Comparison of ENCODE assay signal across 28 mouse cellular contexts in genomic region chr2:83766878-83767277, GRCm38 (mm10). TPM values are rescaled to one million over a fixed set of nuclear protein-coding genes. Genes with fewer than 3 reads are reported as not detected.
DNase-seq lines count a peak whose midpoint lies in the region; ATAC-seq and TF ChIP-seq lines count a peak whose summit lies in the region.
"Had no signal": no experiment of that assay in that cellular context is flagged by ENCODE, and none has a peak within 500 bp of the region (broad histone marks: within the 10 kb centered on the region; RNA-seq: fewer than 3 reads in every experiment).

No protein-coding gene starts in this region.

- no peak overlapping the region for H3K4me3 ChIP-seq in MEL (ENCODE audit: control insufficient read depth in 1 of 2, insufficient read depth in 1 of 2, low read depth in 2 of 2, low read length in 2 of 2)
- H3K4me3 ChIP-seq: embryonic facial prominence, embryonic 12.5 days; embryonic facial prominence, embryonic 15.5 days; gastrocnemius, adult 2 months; heart, adult 2 months; heart, embryonic 12.5 days; heart, embryonic 15.5 days; hindbrain, embryonic 12.5 days; hindbrain, embryonic 15.5 days had no signal

- H3K79me2 ChIP-seq in MEL (ENCODE audit: control insufficient read depth, insufficient read depth, low read length, poor library complexity): no peaks in the 10 kb centered on the region

- H3K27ac ChIP-seq in MEL (ENCODE audit: control insufficient read depth, low read depth, low read length): no peak overlapping the region
- H3K27ac ChIP-seq: embryonic facial prominence, embryonic 12.5 days; embryonic facial prominence, embryonic 15.5 days; gastrocnemius, adult 2 months; heart, adult 2 months; heart, embryonic 15.5 days; hindbrain, embryonic 12.5 days; hindbrain, embryonic 15.5 days had no signal

- TF ChIP-seq POLR2A in MEL (IDR thresholded peaks at IDR 0.05; ENCODE audit: control insufficient read depth in 1 of 2, insufficient read depth in 1 of 2, low read depth in 1 of 2, low read length in 2 of 2, poor library complexity in 1 of 2): no peak

- no peak overlapping the region for H3K9ac ChIP-seq in MEL (ENCODE audit: control insufficient read depth, low read depth, low read length, poor library complexity, severe bottlenecking)
- H3K9ac ChIP-seq: embryonic facial prominence, embryonic 12.5 days; embryonic facial prominence, embryonic 15.5 days; forebrain, postnatal 0 days; heart, embryonic 12.5 days; heart, embryonic 15.5 days; hindbrain, embryonic 12.5 days; hindbrain, embryonic 15.5 days had no signal

- peak; percentile 53 to 58; a peak in 3 of 4 replicates for ATAC-seq in hematopoietic stem cell, adult 5-6 weeks (replicated peaks in 1 of 2; ENCODE audit: insufficient read depth in 1 of 2, low FRiP score in 2 of 2, low TSS enrichment in 1 of 2, low read depth in 1 of 2, poor library complexity in 2 of 2, severe bottlenecking in 2 of 2)
- ATAC-seq: CD4-positive, CD25-positive, alpha-beta regulatory T cell, adult 4 months; forebrain, embryonic 14.5 days; forebrain, postnatal 0 days; intestine, postnatal 0 days; Patski had no signal

- H3K27me3 ChIP-seq in MEL (ENCODE audit: control insufficient read depth in 1 of 2, insufficient read depth in 2 of 2, low read length in 2 of 2): no peaks in the 10 kb centered on the region
- H3K27me3 ChIP-seq: embryonic facial prominence, embryonic 12.5 days; embryonic facial prominence, embryonic 15.5 days; hindbrain, embryonic 12.5 days; hindbrain, embryonic 15.5 days; Patski had no signal

- peaks cover 0 to 7% of the 10 kb centered on the region in 2 experiments; a peak in 2 of 4 replicates for H3K4me1 ChIP-seq in MEL (ENCODE audit: control insufficient read depth in 1 of 2, insufficient read depth in 2 of 2, low read length in 2 of 2)
- H3K4me1 ChIP-seq: embryonic facial prominence, embryonic 12.5 days; embryonic facial prominence, embryonic 15.5 days; heart, embryonic 12.5 days; heart, embryonic 15.5 days; hindbrain, embryonic 12.5 days; hindbrain, embryonic 15.5 days had no signal

- H3K9me3 ChIP-seq in MEL (replicated peaks; ENCODE audit: insufficient read depth, low read length): no peaks in the 10 kb centered on the region
- H3K9me3 ChIP-seq: embryonic facial prominence, embryonic 12.5 days; embryonic facial prominence, embryonic 15.5 days; heart, embryonic 12.5 days; heart, embryonic 15.5 days; hindbrain, embryonic 12.5 days; hindbrain, embryonic 15.5 days had no signal

- H3K36me3 ChIP-seq in MEL (ENCODE audit: control insufficient read depth in 1 of 2, insufficient read depth in 2 of 2, low read length in 2 of 2): peaks cover 0 to 10% of the 10 kb centered on the region in 2 experiments; a peak in 3 of 4 replicates
- H3K36me3 ChIP-seq: hindbrain, embryonic 12.5 days; hindbrain, embryonic 15.5 days had no signal

- no peak for TF ChIP-seq RAD21 in MEL (IDR thresholded peaks at IDR 0.05; ENCODE audit: low read depth, low read length)

- TF ChIP-seq CTCF in MEL (IDR thresholded peaks at IDR 0.05 in 2 of 3, conservative IDR thresholded peaks at IDR 0.05 in 1 of 3; ENCODE audit: control insufficient read depth in 1 of 3, insufficient read depth in 1 of 3, low read depth in 2 of 3, low read length in 3 of 3, poor library complexity in 1 of 3, severe bottlenecking in 1 of 3): no peak

- 0 out of 4 replicates have a peak, but pooled peaks of 1 of the 2 experiments have one; percentile 25 for TF ChIP-seq EP300 in MEL (IDR thresholded peaks at IDR 0.05; ENCODE audit: low read depth in 1 of 2, low read length in 2 of 2)

- DNase-seq in 3T3-L1 (ENCODE audit: low read depth, low spot score) (peak; percentile 39), 416B (ENCODE audit: low read depth) (peak; percentile 72), MEL (ENCODE audit: low read depth, low spot score) (peak; percentile 44)
- no peak for DNase-seq in urinary bladder, postnatal 36 days (ENCODE audit: low spot score in 2 of 2)
- DNase-seq in heart, adult 8-10 months (ENCODE audit: low spot score): no peak
- DNase-seq in urinary bladder, postnatal 14 days (ENCODE audit: low spot score): no peak
- no peak for DNase-seq in cerebellum, postnatal 25 days
- DNase-seq: adrenal gland, postnatal 10 days; cerebellum, adult 11 months; cerebellum, adult 2 months; cerebellum, adult 9-11 months; forebrain, postnatal 0 days; gastrocnemius, adult 2 months; gastrocnemius, postnatal 14 days; heart, adult 2 months; heart, postnatal 10 days; heart, postnatal 36 days had no signal

TF ChIP-seq in MEL, 35 proteins besides CTCF, POLR2A, EP300 and RAD21:
- TF ChIP-seq ZNF384 (IDR thresholded peaks at IDR 0.05; ENCODE audit: low read depth, low read length) (no peak), TCF12 (IDR thresholded peaks at IDR 0.05; ENCODE audit: low read depth, low read length) (no peak), USF1 (IDR thresholded peaks at IDR 0.05; ENCODE audit: low read depth, low read length) (no peak), MAZ (IDR thresholded peaks at IDR 0.05; ENCODE audit: low read depth, low read length) (no peak), KAT2A (conservative IDR thresholded peaks at IDR 0.05; ENCODE audit: low read depth, low read length) (no peak), RCOR1 (IDR thresholded peaks at IDR 0.05; ENCODE audit: low read depth, low read length) (no peak)
TF ChIP-seq in MEL: peak in this region for 0.

RNA-seq across cellular contexts. Expression of gene Itgav, which starts 42.7 kb away (rescaled TPM):
- 6.5 and 9.7 TPM in 2 replicates for total RNA-seq in MEL (2012; rRNA removed)
- 1 to 10 TPM in 1 of 2 experiments, not detected in 1; 7.2 TPM for polyA plus RNA-seq in MEL (2012; ENCODE audit: insufficient read depth in 1 of 2, insufficient read length in 2 of 2, low read depth in 1 of 2, low replicate concordance in 2 of 2, missing spikeins in 1 of 2)
- total RNA-seq in hematopoietic stem cell, adult 5-6 weeks (2017): 20.8 and 28.8 TPM in 2 replicates
- 10 to 100 TPM; 33.9 to 39.6 (median 36.0) TPM for total RNA-seq in heart, adult 8-10 months (2022)

RNA-seq across cellular contexts. Expression of gene Fam171b, which starts 45.6 kb away (rescaled TPM):
- total RNA-seq in MEL (2012; rRNA removed): not detected in 2 replicates
- not detected for polyA plus RNA-seq in MEL (2012; ENCODE audit: insufficient read depth in 1 of 2, insufficient read length in 2 of 2, low read depth in 1 of 2, low replicate concordance in 2 of 2, missing spikeins in 1 of 2)
- 0.63 and 0.79 TPM in 2 replicates for total RNA-seq in hematopoietic stem cell, adult 5-6 weeks (2017)
- under 1 TPM; 0.40 to 0.94 (median 0.55) TPM for total RNA-seq in heart, adult 8-10 months (2022)

Comparison
In these comparisons a context has a peak if more than half of its experiments do, and no peak if none do; other contexts are left out.
1. DNase-seq: peak in 3T3-L1 (single experiment), 416B (single experiment) and MEL (single experiment); none in urinary bladder, postnatal 36 days (0 of 2), heart, adult 8-10 months (single experiment), urinary bladder, postnatal 14 days (single experiment) and cerebellum, postnatal 25 days (0 of 2).